In genomic region chr4:139823870-139824472, GRCm38 (mm10) we compare ENCODE assay signal across 8 mouse cellular contexts. TPM values are rescaled to one million over a fixed set of nuclear protein-coding genes. Genes with fewer than 3 reads are reported as not detected.
DNase-seq lines count a peak whose midpoint lies in the region; ATAC-seq lines count a peak whose summit lies in the region.
"Had no signal": no experiment of that assay in that cellular context is flagged by ENCODE, and none has a peak within 500 bp of the region (broad histone marks: within the 10 kb centered on the region; RNA-seq: fewer than 3 reads in every experiment).

No protein-coding gene starts in this region.

- peak overlapping the region; percentile 50 for H3K4me2 ChIP-seq in hindbrain, embryonic 12.5 days (replicated peaks)
- H3K4me2 ChIP-seq in midbrain, embryonic 14.5 days (ENCODE audit: low read length), result peak overlapping the region; percentile 59

- WGBS in hindbrain, embryonic 12.5 days, result 0% methylated on average over 32 of the region's 32 CpGs
- under 1% methylated on average over 32 of the region's 32 CpGs for WGBS in midbrain, embryonic 14.5 days

- H3K36me3 ChIP-seq in hindbrain, embryonic 12.5 days, result no peaks in the 10 kb centered on the region
- H3K36me3 ChIP-seq in midbrain, embryonic 14.5 days (ENCODE audit: control insufficient read depth, insufficient read depth, low read length), result no peaks in the 10 kb centered on the region

- peak overlapping the region; percentile 62 for H3K27ac ChIP-seq in hindbrain, embryonic 12.5 days
- peak overlapping the region; percentile 89 for H3K27ac ChIP-seq in midbrain, embryonic 14.5 days (replicated peaks; ENCODE audit: low read depth, low read length)

- peak; percentile 35; the same call in 1 of the 2 replicates for ATAC-seq in hindbrain, embryonic 12.5 days (ENCODE audit: low FRiP score)
- ATAC-seq in midbrain, embryonic 14.5 days (ENCODE audit: low FRiP score, low TSS enrichment), result peak; percentile 54; the same call in 1 of the 2 replicates
- ATAC-seq in inflammation-experienced regulatory T-cells, adult 6 months, result no peak

- peak; percentile 56 for DNase-seq in ES-CJ7 (ENCODE audit: low read depth, low spot score)
- peak; percentile 51 for DNase-seq in embryo, embryonic 10.5 days (ENCODE audit: low spot score)
- peak; percentile 77 for DNase-seq in midbrain, embryonic 14.5 days
- DNase-seq in spleen, postnatal 4 days (ENCODE audit: low spot score in 2 of 2), result no peak
- DNase-seq in urinary bladder, postnatal 14 days (ENCODE audit: low spot score), result no peak
- DNase-seq: cerebellum, adult 9-11 months had no signal

- H3K4me1 ChIP-seq in hindbrain, embryonic 12.5 days, result peaks cover 62% of the 10 kb centered on the region
- H3K4me1 ChIP-seq in midbrain, embryonic 14.5 days (ENCODE audit: control insufficient read depth, insufficient read depth, low read length), result peaks cover 47% of the 10 kb centered on the region

- H3K27me3 ChIP-seq in hindbrain, embryonic 12.5 days, result peaks cover 94% of the 10 kb centered on the region
- peaks cover 51% of the 10 kb centered on the region for H3K27me3 ChIP-seq in midbrain, embryonic 14.5 days (ENCODE audit: control insufficient read depth, insufficient read depth, low read length)

- H3K4me3 ChIP-seq in hindbrain, embryonic 12.5 days, result peak overlapping the region; percentile 19
- H3K4me3 ChIP-seq in midbrain, embryonic 14.5 days (replicated peaks; ENCODE audit: low read depth, low read length), result peak overlapping the region; percentile 26

- peak overlapping the region; percentile 39; the same call in 1 of the 2 replicates for H3K9ac ChIP-seq in hindbrain, embryonic 12.5 days
- H3K9ac ChIP-seq in midbrain, embryonic 14.5 days (replicated peaks; ENCODE audit: low read length), result peak overlapping the region; percentile 47; the same call in 1 of the 2 replicates

- no peaks in the 10 kb centered on the region for H3K9me3 ChIP-seq in hindbrain, embryonic 12.5 days (replicated peaks)
- H3K9me3 ChIP-seq in midbrain, embryonic 14.5 days (ENCODE audit: control insufficient read depth, low read length), result no peaks in the 10 kb centered on the region

RNA-seq across cellular contexts. Expression of gene Pax7, which starts 9.4 kb away (rescaled TPM):
- polyA plus RNA-seq in hindbrain, embryonic 12.5 days (2016; fragmentation: Nextera tagmentation; extraction: Ambion mirVana), result 1.1 and 1.6 TPM in 2 replicates
- 9.1 and 9.2 TPM in 2 replicates for polyA plus RNA-seq in midbrain, embryonic 14.5 days (2014; fragmentation: Nextera tagmentation; extraction: Ambion mirVana)
- polyA plus RNA-seq in inflammation-experienced regulatory T-cells, adult 6 months (2017; shearing (Covaris generic)), result not detected

Comparison
In these comparisons a context has a peak if more than half of its experiments do, and no peak if none do; other contexts are left out.
1. DNase-seq: peak in ES-CJ7 (single experiment), embryo, embryonic 10.5 days (single experiment) and midbrain, embryonic 14.5 days (single experiment); none in spleen, postnatal 4 days (0 of 2) and urinary bladder, postnatal 14 days (single experiment).